Mouse (Mus musculus): Measurements from ENCODE around the gene Syvn1.
A peak's percentile ranks its signal among the peaks of the same experiment; 100 is the strongest.
"Not testable (repeated sequence)": the region's sequence is repeated elsewhere in the genome, so short reads cannot be mapped to it uniquely, and the experiment has no call there.

- TF ChIP-seq POLR2AphosphoS2 (IDR thresholded peaks at IDR 0.05; ENCODE audit: low read depth, low read length); PAX5 (IDR thresholded peaks at IDR 0.05; ENCODE audit: low read length); NELFE (IDR thresholded peaks at IDR 0.05; ENCODE audit: low read depth, low read length); UBTF (IDR thresholded peaks at IDR 0.05; ENCODE audit: low read depth, low read length); POLR2A (IDR thresholded peaks at IDR 0.05; ENCODE audit: low read depth, low read length): not testable (repeated sequence)
- 0 out of 2 replicates have a peak, but pooled peaks have one; percentile 37 for TF ChIP-seq TBP (conservative IDR thresholded peaks at IDR 0.05; ENCODE audit: low read depth, low read length)
These were observed 2.3 kb upstream of the Syvn1 start for GRCm38 (mm10) chr19:6044102-6044501.
